Mouse (Mus musculus) spleen, adult 2 months (tissue): Measurements from ENCODE around the gene Pard3.

ENCODE experiments used
- CTCF ChIP-seq: fragments of 200-500 bp; IDR thresholded peaks from 2 replicates; pipeline ENCODE4 v1.5.1; 2011; ENCODE audit warnings: mild to moderate bottlenecking, inconsistent platforms; ENCODE audit not compliant: insufficient read depth, insufficient read length, insufficient replicate concordance; ENCODE audit errors: extremely low read depth
- POLR2A ChIP-seq: fragments of 200-500 bp; IDR thresholded peaks from 2 replicates; pipeline ENCODE4 v1.6.1; 2011; ENCODE audit warnings: low read depth, low read length, inconsistent platforms

DNA sequence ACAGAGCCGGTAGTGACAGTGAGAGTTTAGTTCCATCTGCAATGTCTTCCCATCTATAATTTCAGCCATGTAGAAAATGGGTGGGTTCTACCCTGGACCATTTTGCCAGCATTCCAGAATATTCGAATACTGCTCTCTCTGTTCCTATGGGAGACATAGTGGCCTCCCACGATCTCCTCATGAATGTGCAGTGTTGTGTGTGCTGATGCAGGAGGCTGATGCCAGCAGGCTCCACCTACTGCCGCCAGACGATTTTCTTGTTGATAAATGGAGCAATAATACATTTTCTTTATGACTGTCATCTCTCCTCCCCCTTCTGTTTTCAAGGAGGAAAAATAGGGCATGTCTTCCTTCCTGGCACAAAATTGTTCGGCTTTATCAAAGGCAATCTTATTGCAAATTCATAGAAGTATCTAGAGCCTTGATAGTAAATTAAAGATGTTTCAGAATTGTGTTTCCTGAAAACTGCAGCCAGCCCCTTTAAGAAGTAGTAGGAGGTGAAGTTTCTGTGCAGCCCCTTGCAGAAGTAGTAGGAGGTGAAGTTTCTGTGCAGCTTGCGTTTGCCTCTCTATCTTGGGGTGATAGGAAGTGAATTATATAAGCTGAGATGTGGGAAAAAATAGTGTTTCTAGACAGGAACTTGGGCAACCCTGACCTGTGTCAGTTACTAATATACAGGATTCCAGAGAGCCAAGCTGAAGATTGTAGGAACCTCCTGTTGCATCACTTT is 545.0 kb downstream of the Pard3 start:
- TF ChIP-seq CTCF (no peak), POLR2A (no peak)
